Mouse (Mus musculus) kidney, adult 2 months (tissue): Measurements from ENCODE around the gene Hectd4. TPM values are rescaled to one million over a fixed set of nuclear protein-coding genes. Genes with fewer than 3 reads are reported as not detected.
"Not testable (repeated sequence)": the region's sequence is repeated elsewhere in the genome, so short reads cannot be mapped to it uniquely, and the experiment has no call there.

ENCODE experiments used
- DNase-seq: peaks from one replicate; pipeline ENCODE4 v3.0.0; 2021
- H3K27ac ChIP-seq: fragments of 200-500 bp; 2 replicates; pipeline ENCODE4 v1.5.1; 2012; ENCODE audit warnings: low read depth, low read length, control low read depth, inconsistent platforms; ENCODE audit not compliant: insufficient read depth
- H3K27me3 ChIP-seq: fragments of 200-500 bp; replicated peaks from 2 replicates; pipeline ENCODE4 v1.6.1; 2012; ENCODE audit warnings: mild to moderate bottlenecking, moderate library complexity, low read length, inconsistent platforms; ENCODE audit not compliant: control insufficient read depth, insufficient read depth
- H3K36me3 ChIP-seq: fragments of 200-500 bp; 2 replicates; pipeline ENCODE4 v1.6.1; 2012; ENCODE audit warnings: mild to moderate bottlenecking, moderate library complexity, low read length, inconsistent platforms; ENCODE audit not compliant: control insufficient read depth, insufficient read depth
- H3K4me1 ChIP-seq: fragments of 200-500 bp; 2 replicates; pipeline ENCODE4 v1.6.1; 2011; ENCODE audit warnings: low read length; ENCODE audit not compliant: control insufficient read depth, insufficient read depth
- H3K4me3 ChIP-seq: fragments of 200-500 bp; 2 replicates; pipeline ENCODE4 v1.5.1; 2011; ENCODE audit warnings: mild to moderate bottlenecking, low read depth, low read length, control low read depth; ENCODE audit not compliant: insufficient read depth
- CTCF ChIP-seq: fragments of 200-500 bp; conservative IDR thresholded peaks from 2 replicates; pipeline ENCODE4 v1.5.1; 2011; ENCODE audit warnings: low read depth, mild to moderate bottlenecking, control low read depth, low read length, moderate library complexity, mixed read lengths; ENCODE audit not compliant: insufficient read depth, insufficient read length
- POLR2A ChIP-seq: fragments of 200-500 bp; IDR thresholded peaks from one replicate; pipeline ENCODE4 v1.6.1; 2011; ENCODE audit warnings: low read depth, low read length, control low read depth
- WGBS: fragments of 180-500 bp; shearing (Covaris S2); methylation state at CpG from one replicate; pipeline ENCODE4 v1.1.7; 2018; 5-methylcytosine and 5-hydroxymethylcytosine counted together
- polyA plus RNA-seq: library from polyadenylated mRNA; depleted of rRNA; stranded (reverse); fragments of >200 nt; gene quantifications from 2 replicates; pipeline ENCODE4 v1.2.3, GENCODE M21; 2012

Hectd4 gene
- polyA plus RNA-seq, 1 experiment: 10.1 TPM

GRCm38 (mm10) chr5:121217313-121217634 is 2.7 kb upstream of the Hectd4 start:
- Histone ChIP-seq H3K4me3 (no peak overlapping the region), H3K4me1 (peaks cover 5% of the 10 kb centered on the region), H3K36me3 (no peaks in the 10 kb centered on the region), H3K27me3 (no peaks in the 10 kb centered on the region), H3K27ac (no peak overlapping the region)
- 87% methylated on average over 2 of the region's 2 CpGs for WGBS
- DNase-seq: no peak
- TF ChIP-seq CTCF: no peak
- TF ChIP-seq POLR2A: no peak

- WGBS: 88% methylated on average over 1 of the region's 1 CpGs
- Histone ChIP-seq H3K4me1 (peaks cover 5% of the 10 kb centered on the region), H3K27me3 (no peaks in the 10 kb centered on the region), H3K27ac (no peak overlapping the region), H3K4me3 (no peak overlapping the region), H3K36me3 (no peaks in the 10 kb centered on the region)
- no peak for DNase-seq
- TF ChIP-seq POLR2A (no peak), CTCF (no peak)
Measured at GRCm38 (mm10) chr5:121219190-121219589, 829 bp upstream of the Hectd4 start.

GRCm38 (mm10) chr5:121220732-121221301 is 798 bp downstream of the Hectd4 start:
- peaks cover 5% of the 10 kb centered on the region for H3K4me1 ChIP-seq
- H3K4me3 ChIP-seq: peak overlapping the region; percentile 74
- peak; percentile 40 for DNase-seq
- H3K27me3 ChIP-seq: no peaks in the 10 kb centered on the region
- TF ChIP-seq POLR2A (no peak), CTCF (no peak)
- H3K36me3 ChIP-seq: no peaks in the 10 kb centered on the region
- H3K27ac ChIP-seq: no peak overlapping the region
- WGBS: under 1% methylated on average over 25 of the region's 38 CpGs

- Histone ChIP-seq H3K4me1 (peaks cover 5% of the 10 kb centered on the region), H3K36me3 (no peaks in the 10 kb centered on the region), H3K4me3 (peak overlapping the region; percentile 74; the same call in 1 of the 2 replicates), H3K27me3 (no peaks in the 10 kb centered on the region), H3K27ac (no peak overlapping the region)
- WGBS: 19% methylated on average over 23 of the region's 23 CpGs
- no peak for DNase-seq
- TF ChIP-seq POLR2A: no peak
- TF ChIP-seq CTCF: no peak
Measured at GRCm38 (mm10) chr5:121221328-121221850, 1.4 kb downstream of the Hectd4 start.

- 78% methylated on average over 4 of the region's 4 CpGs for WGBS
- not testable (repeated sequence) for H3K4me3 ChIP-seq, H3K27me3 ChIP-seq, H3K36me3 ChIP-seq, H3K4me1 ChIP-seq, H3K27ac ChIP-seq, DNase-seq
Measured at GRCm38 (mm10) chr5:121224020-121224419, 4.0 kb downstream of the Hectd4 start.

- Histone ChIP-seq H3K4me1 (peaks cover 7% of the 10 kb centered on the region), H3K36me3 (no peaks in the 10 kb centered on the region), H3K4me3 (no peak overlapping the region), H3K27ac (no peak overlapping the region), H3K27me3 (no peaks in the 10 kb centered on the region)
- WGBS: 85% methylated on average over 3 of the region's 3 CpGs
- TF ChIP-seq POLR2A: no peak
- no peak for TF ChIP-seq CTCF
- no peak for DNase-seq
Measured at GRCm38 (mm10) chr5:121224856-121225255, 4.8 kb downstream of the Hectd4 start.

- no peaks in the 10 kb centered on the region for H3K36me3 ChIP-seq
- DNase-seq: no peak
- H3K4me1 ChIP-seq: peaks cover 7% of the 10 kb centered on the region
- TF ChIP-seq CTCF (no peak), POLR2A (no peak)
- H3K27me3 ChIP-seq: no peaks in the 10 kb centered on the region
- 90% methylated on average over 2 of the region's 2 CpGs for WGBS
- H3K27ac ChIP-seq: no peak overlapping the region
- no peak overlapping the region for H3K4me3 ChIP-seq
Measured at GRCm38 (mm10) chr5:121225854-121226253, 5.8 kb downstream of the Hectd4 start.
